Mouse (Mus musculus) neural tube, embryonic 10.5 days (tissue): ENCODE data around the gene Ddx23.

Experiments
- DNase-seq: peaks from one replicate; pipeline ENCODE4 v3.0.0-alpha.2; 2017; ENCODE audit warnings: low spot score; ENCODE audit errors: extremely low spot score

Gene Ddx23

GRCm38 (mm10) chr15:98674994-98675545 lies 12.4 kb upstream of the Ddx23 start:
- DNase-seq: no peak

DNA sequence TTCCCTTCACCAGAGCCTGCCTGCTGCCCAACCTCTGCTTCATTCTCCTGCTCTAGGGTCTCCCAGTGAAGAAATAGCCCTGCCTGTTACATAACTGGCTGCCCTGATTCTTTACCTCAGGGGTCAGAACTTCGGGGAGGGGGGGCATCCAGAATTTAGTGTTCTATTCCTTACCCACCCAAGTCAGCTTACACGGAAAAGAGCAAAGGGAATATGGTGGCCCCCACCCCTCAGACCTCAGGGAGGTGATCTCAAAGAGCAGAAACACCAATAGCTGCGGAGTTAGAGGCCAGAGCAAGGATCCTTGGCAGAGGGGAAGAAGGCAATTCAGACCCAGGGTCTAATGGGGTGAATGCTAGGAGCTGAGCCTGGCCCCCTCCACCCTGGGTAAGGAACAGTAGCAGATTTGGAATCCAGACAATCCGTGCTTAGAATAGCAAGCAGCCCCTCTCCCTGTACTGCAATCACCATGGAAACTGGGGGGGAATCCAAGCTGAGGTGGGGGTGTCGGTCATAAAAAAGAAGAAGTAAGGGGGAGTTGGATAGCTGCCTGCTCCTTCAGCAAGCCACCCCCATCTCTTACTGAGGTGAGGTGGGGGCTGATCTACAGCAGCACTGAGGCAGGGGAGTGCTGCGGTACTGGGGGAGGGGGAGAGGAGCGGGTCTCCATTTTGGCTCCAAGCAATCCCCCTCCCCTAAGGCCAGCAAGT lies 11.7 kb upstream of the Ddx23 start:
- peak; percentile 31 for DNase-seq

- DNase-seq: no peak
Measured at GRCm38 (mm10) chr15:98673732-98674131, 11.0 kb upstream of the Ddx23 start.

- no peak for DNase-seq
Measured at GRCm38 (mm10) chr15:98672592-98672991, 9.9 kb upstream of the Ddx23 start.

- no peak for DNase-seq
Measured at GRCm38 (mm10) chr15:98664042-98664907, 1.6 kb upstream of the Ddx23 start.

DNA sequence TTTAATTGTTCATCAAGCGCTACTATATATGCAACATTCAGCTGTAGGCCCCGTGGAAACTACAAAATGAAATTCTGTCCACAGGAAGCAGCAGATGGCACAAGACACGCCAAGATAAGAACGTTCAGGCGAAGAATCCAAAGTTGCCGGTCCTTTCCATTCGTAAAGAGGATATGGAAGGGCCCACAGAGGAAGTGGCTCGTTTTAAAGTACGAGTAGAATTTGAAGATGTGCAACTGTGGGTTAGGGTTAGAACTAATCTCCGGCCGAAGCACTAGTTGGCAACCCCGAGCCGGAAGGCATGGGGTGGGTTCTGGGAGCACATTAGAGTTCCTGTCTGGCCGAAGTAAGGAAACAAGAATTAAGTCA lies 512 bp downstream of the Ddx23 start:
- no peak for DNase-seq

DNA sequence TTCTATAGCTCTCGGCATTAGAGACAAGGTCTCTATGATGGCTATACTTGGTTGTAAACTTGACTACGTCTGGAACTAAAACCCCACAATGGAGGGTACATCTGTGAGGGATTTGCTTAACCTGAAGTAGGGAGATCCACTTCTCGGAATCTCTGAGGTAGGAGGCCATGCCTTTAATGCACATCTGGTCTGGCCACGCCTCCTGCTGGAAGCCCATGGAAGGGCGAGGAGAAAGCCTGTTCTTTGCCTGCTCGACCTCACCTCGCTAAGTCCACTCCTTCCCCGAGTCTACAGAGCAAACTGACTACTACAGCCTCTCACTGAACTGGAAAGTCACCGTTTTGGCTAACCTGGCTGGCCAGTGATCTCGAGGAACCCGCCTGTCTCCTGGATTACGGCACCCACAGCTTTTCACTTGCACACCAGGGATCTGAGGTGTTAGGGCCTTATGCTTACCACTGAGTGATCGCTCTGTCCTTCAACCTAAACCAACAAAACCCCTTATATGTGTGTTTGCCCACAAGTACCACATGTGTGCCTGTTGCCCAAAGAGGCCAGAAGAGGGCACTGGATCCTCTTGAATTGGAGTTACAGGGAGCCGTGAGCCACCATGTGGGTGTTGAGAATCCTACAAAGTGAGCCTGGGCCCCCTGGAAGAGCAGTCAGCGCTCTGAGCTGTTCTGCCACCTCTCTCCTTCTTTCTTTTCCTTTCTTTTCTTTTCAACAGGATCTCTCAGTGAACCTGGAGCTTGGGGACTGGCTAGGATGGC lies 5.5 kb downstream of the Ddx23 start:
- no peak for DNase-seq

GRCm38 (mm10) chr15:98652174-98652573 lies 10.5 kb downstream of the Ddx23 start:
- DNase-seq: no peak

GRCm38 (mm10) chr15:98651431-98651830 lies 11.3 kb downstream of the Ddx23 start:
- DNase-seq: no peak

DNA sequence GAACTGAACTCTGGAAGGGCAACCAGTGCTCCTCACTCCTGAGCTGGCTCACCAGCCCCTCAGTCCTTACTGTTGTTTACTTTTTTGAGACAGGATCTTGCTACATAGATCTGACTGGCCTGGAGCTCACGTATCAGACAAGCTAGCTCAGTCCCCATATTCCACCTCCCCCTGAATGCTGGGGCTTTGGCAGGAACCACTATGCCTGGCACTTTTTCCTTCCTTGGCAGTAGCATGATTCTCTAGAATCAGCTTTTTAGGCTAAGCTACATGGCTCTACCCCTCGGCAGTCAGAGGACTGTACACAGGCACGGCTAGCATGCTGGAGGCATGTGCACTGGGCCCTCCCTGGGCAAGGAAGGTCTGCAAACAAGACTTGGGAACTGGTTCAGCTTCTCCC lies 14.6 kb downstream of the Ddx23 start:
- DNase-seq: no peak

- no peak for DNase-seq
Measured at GRCm38 (mm10) chr15:98647308-98647707, 15.4 kb downstream of the Ddx23 start.

DNA sequence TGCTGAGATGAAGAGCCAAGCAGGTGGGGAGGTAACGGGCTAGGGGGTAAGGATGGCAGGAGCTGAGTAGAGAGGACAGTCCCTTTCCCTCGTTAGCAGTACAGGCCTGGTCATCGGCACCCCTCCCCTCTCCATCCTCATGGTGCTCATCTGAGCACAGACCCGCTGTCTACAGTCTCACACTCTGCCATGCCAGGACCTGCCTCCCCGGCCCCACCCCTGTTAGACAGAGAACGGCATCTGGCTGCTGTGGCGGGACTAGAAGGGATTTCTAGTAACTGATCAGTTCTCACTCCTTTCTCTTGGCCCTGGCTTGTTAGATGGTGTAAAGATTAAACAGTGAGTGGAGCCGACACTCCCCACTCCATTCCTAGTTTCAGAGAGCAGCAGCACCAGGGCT lies 16.0 kb downstream of the Ddx23 start:
- DNase-seq: no peak

GRCm38 (mm10) chr15:98645057-98646026 lies 17.4 kb downstream of the Ddx23 start:
- no peak for DNase-seq

- DNase-seq: no peak
Measured at GRCm38 (mm10) chr15:98644406-98644805, 18.3 kb downstream of the Ddx23 start.

DNA sequence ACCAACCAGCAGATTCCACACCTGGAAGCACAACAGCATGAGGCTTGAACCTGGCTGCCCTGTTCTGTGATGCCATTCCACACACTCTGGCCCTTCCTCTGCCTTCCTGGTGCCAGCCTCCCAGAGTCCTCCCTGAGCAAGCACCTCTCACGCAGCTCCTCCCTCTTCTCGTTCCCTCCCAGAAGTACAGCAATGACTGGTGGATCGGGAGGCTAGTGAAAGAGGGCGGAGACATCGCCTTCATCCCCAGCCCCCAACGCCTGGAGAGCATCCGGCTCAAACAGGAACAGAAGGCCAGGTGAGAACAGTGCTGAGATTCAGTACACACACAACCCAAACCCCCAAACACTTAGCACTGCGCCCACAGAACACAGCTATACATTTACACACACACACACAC lies 22.5 kb downstream of the Ddx23 start:
- DNase-seq: no peak

DNA sequence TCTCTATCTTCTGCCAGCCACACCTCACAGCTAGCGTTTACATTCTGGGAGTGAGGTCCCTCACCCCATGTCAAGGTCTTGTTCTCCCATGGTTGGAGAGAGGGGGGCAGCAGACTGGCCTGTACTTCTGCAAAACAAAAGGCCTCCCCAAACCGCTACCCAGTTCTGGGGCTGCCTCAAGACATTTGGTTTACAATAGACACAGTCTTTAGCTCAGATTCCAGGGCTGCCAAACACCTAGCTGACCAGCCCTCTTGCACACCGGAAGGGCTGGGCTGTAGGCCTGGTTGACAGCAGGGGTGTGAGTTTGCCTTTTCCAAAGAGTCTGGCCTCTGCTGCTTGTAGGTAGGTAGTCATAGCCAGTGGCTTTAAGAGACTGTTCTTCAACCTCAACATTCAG lies 25.5 kb downstream of the Ddx23 start:
- no peak for DNase-seq

GRCm38 (mm10) chr15:98636517-98636916 lies 26.2 kb downstream of the Ddx23 start:
- DNase-seq: no peak

DNA sequence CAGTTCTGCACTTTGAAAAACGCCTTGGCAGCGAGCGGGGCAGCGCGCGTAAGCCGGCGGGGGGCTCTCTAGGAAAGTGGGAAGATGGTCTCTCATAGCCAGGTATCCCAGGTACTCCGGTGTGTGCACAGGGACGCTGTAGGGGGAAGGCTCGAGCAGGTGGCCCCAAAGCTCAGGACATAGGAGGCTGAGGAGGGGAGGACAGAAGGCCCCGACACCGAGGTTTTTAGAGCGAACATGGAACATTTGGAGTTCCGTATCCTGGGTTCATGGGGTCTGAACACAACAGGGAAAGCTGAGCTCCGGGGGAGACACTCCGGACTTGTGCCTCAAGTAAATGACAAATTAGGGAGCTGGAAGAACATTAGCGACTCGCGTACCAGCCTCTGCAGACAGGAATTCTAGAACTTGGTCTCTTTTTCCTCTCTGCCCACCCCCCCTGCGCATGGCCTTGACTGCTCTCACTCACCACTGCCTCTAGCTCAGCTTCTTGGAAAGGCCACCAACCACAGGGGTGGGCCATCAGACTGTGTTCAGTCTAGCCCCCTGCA lies 27.3 kb downstream of the Ddx23 start:
- DNase-seq: peak; percentile 65

DNA sequence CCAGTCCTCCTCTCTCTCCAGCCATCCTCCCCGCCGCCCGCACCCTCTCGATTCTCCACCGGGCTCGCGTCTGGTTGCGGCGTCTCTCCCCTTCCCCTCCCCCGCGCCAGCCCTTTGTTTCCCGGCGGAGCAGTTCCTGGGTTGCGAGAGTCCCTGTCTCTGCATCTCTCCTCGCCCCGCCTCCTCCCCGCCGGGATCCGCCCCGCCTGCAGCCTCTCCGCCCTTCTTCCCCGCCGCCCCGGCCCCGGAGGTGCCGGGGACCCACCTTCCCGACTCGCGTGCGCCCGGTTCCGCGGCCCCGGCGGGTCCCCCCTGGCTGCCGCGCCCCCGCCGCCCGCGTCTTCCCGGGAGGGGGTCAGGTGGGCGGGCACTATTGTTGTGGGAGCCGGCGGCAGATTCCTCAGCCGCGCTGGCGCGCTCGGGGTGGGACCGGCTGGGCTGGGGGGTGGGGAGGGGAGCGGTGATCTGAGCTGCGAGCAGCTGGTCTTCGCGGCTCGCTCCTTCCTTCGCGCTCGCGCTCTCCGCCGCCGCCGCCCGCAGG lies 28.1 kb downstream of the Ddx23 start:
- peak; percentile 92 for DNase-seq
